Mouse (Mus musculus): Measurements from ENCODE around the gene Fgf12. TPM values are rescaled to one million over a fixed set of nuclear protein-coding genes. Genes with fewer than 3 reads are reported as not detected.

Fgf12 gene
- total and polyA plus RNA-seq, 2 experiments = 0.18 to 0.21 TPM

DNA sequence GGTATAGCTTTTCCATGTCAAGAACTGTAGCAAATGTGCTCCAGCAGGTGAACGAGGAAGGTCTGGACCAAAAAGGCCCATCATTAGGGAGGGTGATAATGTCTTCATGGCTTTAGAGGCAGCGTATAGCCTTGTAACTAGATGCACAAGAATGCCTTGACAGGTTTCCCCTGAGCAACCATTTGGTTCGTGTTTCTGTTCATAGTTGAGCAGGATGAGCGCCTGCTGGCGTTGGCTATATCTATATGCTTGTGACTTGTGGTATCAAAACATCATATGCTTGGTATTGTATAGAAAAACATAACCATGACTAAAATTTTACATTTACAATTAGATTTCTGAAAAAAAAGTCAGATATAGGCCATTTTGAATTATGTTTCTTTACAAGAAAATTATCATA lies 361.6 kb downstream of the Fgf12 start:
- no peaks in the 10 kb centered on the region for H3K27me3 ChIP-seq (ENCODE audit: control insufficient read depth, insufficient read depth, low read length)
- no peak for DNase-seq (ENCODE audit: extremely low read depth, low read depth, low spot score)
- TF ChIP-seq CTCF (IDR thresholded peaks at IDR 0.05; ENCODE audit: low read depth, low read length) = no peak
- no peak for TF ChIP-seq POLR2A (IDR thresholded peaks at IDR 0.05; ENCODE audit: extremely low read depth, insufficient read depth, low read length)
- 80% methylated on average over 5 of the region's 5 CpGs for WGBS
- no peaks in the 10 kb centered on the region for H3K36me3 ChIP-seq (ENCODE audit: control insufficient read depth, insufficient read depth, low read length)
- no peak overlapping the region for H3K27ac ChIP-seq (replicated peaks; ENCODE audit: insufficient read depth, low read depth, low read length)
- no peak overlapping the region for H3K4me3 ChIP-seq (ENCODE audit: insufficient read depth, low read depth, low read length)
- no peaks in the 10 kb centered on the region for H3K79me2 ChIP-seq (ENCODE audit: control insufficient read depth, insufficient read depth, low read length)
- no peak overlapping the region for H3K9ac ChIP-seq (ENCODE audit: low read depth, low read length)
- no peaks in the 10 kb centered on the region for H3K4me1 ChIP-seq (ENCODE audit: control insufficient read depth, insufficient read depth, low read length)

DNA sequence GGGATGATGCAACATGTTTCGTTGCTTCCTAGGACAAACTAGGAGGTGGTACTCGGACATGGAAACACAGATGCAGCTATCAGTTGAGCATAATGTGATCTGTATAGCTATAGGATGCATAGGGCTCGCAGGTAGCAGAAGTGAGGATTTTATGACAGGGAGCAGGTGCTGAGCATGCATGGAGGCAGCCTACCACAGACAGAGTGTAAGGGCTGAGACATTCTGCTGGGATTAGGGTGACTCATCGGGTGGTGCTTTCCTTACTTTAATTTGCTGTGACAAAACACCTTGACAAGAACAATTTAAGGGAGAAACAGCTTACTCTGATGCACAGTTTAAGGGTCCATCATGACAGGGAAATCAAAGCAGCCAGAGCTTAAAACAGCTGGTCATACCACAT lies 363.8 kb downstream of the Fgf12 start:
- no peak overlapping the region for H3K27ac ChIP-seq (replicated peaks; ENCODE audit: insufficient read depth, low read depth, low read length)
- H3K9ac ChIP-seq (ENCODE audit: low read depth, low read length) = no peak overlapping the region
- DNase-seq (ENCODE audit: extremely low read depth, low read depth, low spot score) = no peak
- H3K36me3 ChIP-seq (ENCODE audit: control insufficient read depth, insufficient read depth, low read length) = no peaks in the 10 kb centered on the region
- H3K4me3 ChIP-seq (ENCODE audit: insufficient read depth, low read depth, low read length) = no peak overlapping the region
- WGBS = 67% methylated on average over 4 of the region's 4 CpGs
- H3K27me3 ChIP-seq (ENCODE audit: control insufficient read depth, insufficient read depth, low read length) = no peaks in the 10 kb centered on the region
- no peak for TF ChIP-seq CTCF (IDR thresholded peaks at IDR 0.05; ENCODE audit: low read depth, low read length)
- no peak for TF ChIP-seq POLR2A (IDR thresholded peaks at IDR 0.05; ENCODE audit: extremely low read depth, insufficient read depth, low read length)
- no peaks in the 10 kb centered on the region for H3K4me1 ChIP-seq (ENCODE audit: control insufficient read depth, insufficient read depth, low read length)
- H3K79me2 ChIP-seq (ENCODE audit: control insufficient read depth, insufficient read depth, low read length) = no peaks in the 10 kb centered on the region

DNA sequence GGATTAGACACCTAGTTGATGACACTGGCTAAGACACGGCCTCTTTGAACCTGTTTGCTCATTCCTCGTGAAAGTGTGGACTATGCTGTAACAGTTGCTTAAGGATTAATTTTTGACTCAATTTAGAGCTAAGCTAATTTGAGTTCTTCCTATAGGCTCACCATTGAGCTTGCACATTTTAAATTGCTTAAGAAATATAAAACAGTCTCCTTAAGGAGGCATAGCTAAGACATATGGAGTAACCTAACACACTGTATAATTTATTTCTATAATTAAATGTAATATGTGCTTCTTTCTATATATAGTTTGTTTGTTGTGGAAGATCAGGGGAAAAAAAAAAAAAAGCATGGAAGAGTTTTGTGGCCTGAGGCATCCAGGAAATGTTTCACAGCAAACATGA lies 378.1 kb downstream of the Fgf12 start:
- Histone ChIP-seq H3K27ac (replicated peaks; ENCODE audit: insufficient read depth, low read depth, low read length) (no peak overlapping the region), H3K4me3 (ENCODE audit: insufficient read depth, low read depth, low read length) (no peak overlapping the region), H3K36me3 (ENCODE audit: control insufficient read depth, insufficient read depth, low read length) (no peaks in the 10 kb centered on the region), H3K79me2 (ENCODE audit: control insufficient read depth, insufficient read depth, low read length) (no peaks in the 10 kb centered on the region), H3K9ac (ENCODE audit: low read depth, low read length) (no peak overlapping the region), H3K4me1 (ENCODE audit: control insufficient read depth, insufficient read depth, low read length) (no peaks in the 10 kb centered on the region), H3K27me3 (ENCODE audit: control insufficient read depth, insufficient read depth, low read length) (no peaks in the 10 kb centered on the region)
- 66% methylated on average over 2 of the region's 2 CpGs for WGBS
- DNase-seq (ENCODE audit: extremely low read depth, low read depth, low spot score) = no peak
- TF ChIP-seq POLR2A (IDR thresholded peaks at IDR 0.05; ENCODE audit: extremely low read depth, insufficient read depth, low read length) (no peak), CTCF (IDR thresholded peaks at IDR 0.05; ENCODE audit: low read depth, low read length) (no peak)

DNA sequence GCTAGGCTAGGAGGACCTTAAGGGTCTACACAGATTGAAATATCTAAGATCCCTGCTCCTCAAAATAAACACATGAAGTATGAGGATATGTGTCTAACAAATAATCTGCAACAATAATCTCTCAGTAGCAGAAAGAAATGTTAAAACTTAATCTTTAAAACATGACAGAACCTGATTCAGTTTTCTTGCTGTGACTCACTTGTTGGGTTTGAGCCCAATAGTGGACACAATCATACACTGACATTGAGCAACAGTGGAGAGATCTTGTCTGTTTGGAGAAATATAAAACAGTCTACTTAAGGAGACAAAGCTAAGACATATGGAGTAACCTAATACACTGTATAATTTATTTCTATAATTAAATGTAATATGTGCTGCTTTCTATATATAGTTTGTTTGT lies 379.6 kb downstream of the Fgf12 start:
- H3K27me3 ChIP-seq (ENCODE audit: control insufficient read depth, insufficient read depth, low read length) = no peaks in the 10 kb centered on the region
- no peaks in the 10 kb centered on the region for H3K36me3 ChIP-seq (ENCODE audit: control insufficient read depth, insufficient read depth, low read length)
- H3K4me1 ChIP-seq (ENCODE audit: control insufficient read depth, insufficient read depth, low read length) = no peaks in the 10 kb centered on the region
- no peak overlapping the region for H3K27ac ChIP-seq (replicated peaks; ENCODE audit: insufficient read depth, low read depth, low read length)
- no peak for TF ChIP-seq CTCF (IDR thresholded peaks at IDR 0.05; ENCODE audit: low read depth, low read length)
- TF ChIP-seq POLR2A (IDR thresholded peaks at IDR 0.05; ENCODE audit: extremely low read depth, insufficient read depth, low read length) = no peak
- no peak overlapping the region for H3K4me3 ChIP-seq (ENCODE audit: insufficient read depth, low read depth, low read length)
- no peak for DNase-seq (ENCODE audit: extremely low read depth, low read depth, low spot score)
- no peak overlapping the region for H3K9ac ChIP-seq (ENCODE audit: low read depth, low read length)
- no peaks in the 10 kb centered on the region for H3K79me2 ChIP-seq (ENCODE audit: control insufficient read depth, insufficient read depth, low read length)

- no peaks in the 10 kb centered on the region for H3K36me3 ChIP-seq (ENCODE audit: control insufficient read depth, insufficient read depth, low read length)
- WGBS = 62% methylated on average over 2 of the region's 2 CpGs
- H3K4me1 ChIP-seq (ENCODE audit: control insufficient read depth, insufficient read depth, low read length) = no peaks in the 10 kb centered on the region
- no peaks in the 10 kb centered on the region for H3K27me3 ChIP-seq (ENCODE audit: control insufficient read depth, insufficient read depth, low read length)
- DNase-seq (ENCODE audit: extremely low read depth, low read depth, low spot score) = no peak
- H3K27ac ChIP-seq (replicated peaks; ENCODE audit: insufficient read depth, low read depth, low read length) = no peak overlapping the region
- H3K9ac ChIP-seq (ENCODE audit: low read depth, low read length) = no peak overlapping the region
- H3K79me2 ChIP-seq (ENCODE audit: control insufficient read depth, insufficient read depth, low read length) = no peaks in the 10 kb centered on the region
- no peak overlapping the region for H3K4me3 ChIP-seq (ENCODE audit: insufficient read depth, low read depth, low read length)
- TF ChIP-seq CTCF (IDR thresholded peaks at IDR 0.05; ENCODE audit: low read depth, low read length) = no peak
- no peak for TF ChIP-seq POLR2A (IDR thresholded peaks at IDR 0.05; ENCODE audit: extremely low read depth, insufficient read depth, low read length)
Measured at GRCm38 (mm10) chr16:28350624-28351023, 402.2 kb downstream of the Fgf12 start.

DNA sequence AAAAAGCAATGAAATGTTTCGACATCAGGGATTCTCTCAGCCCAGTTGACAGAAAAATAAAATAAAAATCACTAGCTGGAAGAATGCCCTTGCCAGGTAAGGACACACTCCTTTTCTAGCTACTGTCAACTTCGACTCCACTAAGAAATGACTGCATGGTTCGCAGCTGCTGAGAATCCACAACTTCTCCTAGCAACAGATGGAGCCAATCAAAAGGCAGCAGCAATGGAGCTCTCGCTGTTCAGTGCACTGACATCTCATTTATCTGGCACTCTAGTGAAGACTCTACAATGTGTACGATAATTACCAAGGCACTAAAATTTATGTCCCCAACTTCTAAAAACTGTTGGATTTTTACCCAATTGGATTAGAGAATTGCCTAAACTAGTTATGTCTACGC lies 407.5 kb downstream of the Fgf12 start:
- Histone ChIP-seq H3K4me1 (ENCODE audit: control insufficient read depth, insufficient read depth, low read length) (no peaks in the 10 kb centered on the region), H3K36me3 (ENCODE audit: control insufficient read depth, insufficient read depth, low read length) (no peaks in the 10 kb centered on the region), H3K4me3 (ENCODE audit: insufficient read depth, low read depth, low read length) (no peak overlapping the region), H3K9ac (ENCODE audit: low read depth, low read length) (no peak overlapping the region), H3K79me2 (ENCODE audit: control insufficient read depth, insufficient read depth, low read length) (no peaks in the 10 kb centered on the region), H3K27me3 (ENCODE audit: control insufficient read depth, insufficient read depth, low read length) (no peaks in the 10 kb centered on the region), H3K27ac (replicated peaks; ENCODE audit: insufficient read depth, low read depth, low read length) (no peak overlapping the region)
- no peak for DNase-seq (ENCODE audit: extremely low read depth, low read depth, low spot score)
- TF ChIP-seq CTCF (IDR thresholded peaks at IDR 0.05; ENCODE audit: low read depth, low read length) = no peak
- TF ChIP-seq POLR2A (IDR thresholded peaks at IDR 0.05; ENCODE audit: extremely low read depth, insufficient read depth, low read length) = no peak
- whole genome bisulfite sequencing = 66% methylated on average over 6 of the region's 6 CpGs
